Mouse (Mus musculus): Measurements from ENCODE around the gene Gm9958.

Gm9958 gene

GRCm38 (mm10) chr5:90370401-90370800, 3.4 kb downstream of the Gm9958 start:
- no peak for DNase-seq (ENCODE audit: low read depth, low spot score)
- H3K36me3 ChIP-seq (ENCODE audit: control insufficient read depth, insufficient read depth, low read length, poor library complexity, severe bottlenecking): no peaks in the 10 kb centered on the region
- no peaks in the 10 kb centered on the region for H3K27me3 ChIP-seq (ENCODE audit: control insufficient read depth, insufficient read depth, low read length, poor library complexity, severe bottlenecking)

GRCm38 (mm10) chr5:90373708-90374107, 6.7 kb downstream of the Gm9958 start:
- H3K27me3 ChIP-seq (ENCODE audit: control insufficient read depth, insufficient read depth, low read length, poor library complexity, severe bottlenecking): no peaks in the 10 kb centered on the region; the same call in 1 of the 2 replicates
- no peaks in the 10 kb centered on the region for H3K36me3 ChIP-seq (ENCODE audit: control insufficient read depth, insufficient read depth, low read length, poor library complexity, severe bottlenecking)
- no peak for DNase-seq (ENCODE audit: low read depth, low spot score)

DNA sequence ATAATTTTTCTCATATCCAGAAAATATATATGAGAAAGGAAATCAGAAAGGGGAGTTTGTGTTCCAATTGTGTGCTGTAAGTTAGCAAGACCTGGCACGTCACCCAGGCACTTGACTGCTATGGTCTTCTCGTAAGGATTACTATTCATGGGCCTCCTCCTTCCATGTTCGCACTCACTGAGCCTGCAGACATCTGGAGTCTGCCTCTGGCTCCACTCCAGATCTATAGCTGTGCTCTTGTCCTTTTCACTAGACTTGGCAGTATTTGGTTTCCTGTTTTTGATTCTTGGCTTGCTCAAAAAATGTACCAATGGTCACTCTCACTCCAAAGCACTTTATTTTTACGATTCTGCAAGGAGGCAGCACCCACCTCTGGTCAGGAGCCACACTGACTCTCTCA, 14.5 kb downstream of the Gm9958 start:
- Histone ChIP-seq H3K27me3 (ENCODE audit: control insufficient read depth, insufficient read depth, low read length, poor library complexity, severe bottlenecking) (no peaks in the 10 kb centered on the region), H3K36me3 (ENCODE audit: control insufficient read depth, insufficient read depth, low read length, poor library complexity, severe bottlenecking) (no peaks in the 10 kb centered on the region)
- DNase-seq (ENCODE audit: low read depth, low spot score): no peak

DNA sequence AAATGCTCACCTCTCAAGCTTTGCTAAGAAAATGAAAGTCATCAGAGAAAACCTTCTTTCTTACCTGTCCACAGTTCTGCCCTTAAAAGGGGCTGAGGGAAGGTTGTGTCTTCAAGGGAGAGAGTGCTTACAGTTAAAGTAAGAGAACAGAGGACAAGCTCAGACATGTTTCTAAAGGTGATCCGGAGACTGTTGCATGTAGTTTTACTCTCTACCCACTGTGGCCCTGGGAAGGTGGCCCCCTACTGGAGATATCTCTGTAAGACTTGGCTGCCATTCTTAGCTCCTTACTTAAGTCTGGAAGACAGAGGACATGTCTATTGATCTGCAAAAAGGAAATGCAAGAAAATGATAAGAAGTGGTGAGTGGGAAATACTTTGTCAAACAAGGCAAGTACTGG, 16.1 kb downstream of the Gm9958 start:
- Histone ChIP-seq H3K36me3 (ENCODE audit: control insufficient read depth, insufficient read depth, low read length, poor library complexity, severe bottlenecking) (no peaks in the 10 kb centered on the region), H3K27me3 (ENCODE audit: control insufficient read depth, insufficient read depth, low read length, poor library complexity, severe bottlenecking) (no peaks in the 10 kb centered on the region)
- DNase-seq (ENCODE audit: low read depth, low spot score): peak; percentile 60

DNA sequence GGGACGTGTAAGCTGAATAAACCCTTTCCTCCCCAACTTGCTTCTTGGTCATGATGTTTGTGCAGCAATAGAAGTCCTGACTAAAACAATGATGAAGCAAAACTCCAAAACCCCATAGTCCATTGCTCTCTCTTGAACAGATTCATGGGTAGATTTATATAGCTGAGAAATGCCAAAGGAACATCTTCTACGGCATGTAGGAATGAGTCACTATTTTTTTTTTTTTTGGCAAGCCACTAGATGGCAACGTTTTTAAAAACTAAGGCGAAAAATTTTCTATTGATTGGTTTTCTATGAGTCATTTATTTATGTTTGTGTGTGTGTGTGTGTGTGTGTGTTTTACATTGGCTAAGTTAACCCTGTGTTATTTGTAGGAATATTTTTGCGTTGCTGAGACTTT, 26.8 kb downstream of the Gm9958 start:
- DNase-seq (ENCODE audit: low read depth, low spot score): no peak
- no peaks in the 10 kb centered on the region for H3K36me3 ChIP-seq (ENCODE audit: control insufficient read depth, insufficient read depth, low read length, poor library complexity, severe bottlenecking)
- no peaks in the 10 kb centered on the region for H3K27me3 ChIP-seq (ENCODE audit: control insufficient read depth, insufficient read depth, low read length, poor library complexity, severe bottlenecking)

- Histone ChIP-seq H3K36me3 (ENCODE audit: control insufficient read depth, insufficient read depth, low read length, poor library complexity, severe bottlenecking) (no peaks in the 10 kb centered on the region), H3K27me3 (ENCODE audit: control insufficient read depth, insufficient read depth, low read length, poor library complexity, severe bottlenecking) (no peaks in the 10 kb centered on the region)
- no peak for DNase-seq (ENCODE audit: low read depth, low spot score)
Measured at GRCm38 (mm10) chr5:90394322-90394721, 27.3 kb downstream of the Gm9958 start.

DNA sequence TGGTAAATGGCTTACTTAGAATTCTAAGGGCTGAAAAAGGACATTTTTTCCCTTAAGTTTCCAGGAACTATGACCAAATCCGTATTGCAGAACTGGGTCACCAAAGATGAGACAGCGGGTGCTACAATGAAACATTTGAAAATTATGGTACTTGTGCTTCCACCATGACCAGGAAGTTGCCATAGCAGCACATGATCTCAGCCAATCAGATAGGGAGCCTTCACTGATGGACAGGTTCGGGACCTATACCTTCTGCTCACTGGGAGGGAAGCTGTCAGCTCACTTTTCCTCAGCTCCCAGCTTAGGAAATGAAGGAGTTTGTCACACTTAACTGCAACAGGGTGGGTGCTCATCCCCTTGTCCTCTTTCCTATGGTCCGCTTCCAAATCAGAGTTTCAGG, 29.8 kb downstream of the Gm9958 start:
- Histone ChIP-seq H3K36me3 (ENCODE audit: control insufficient read depth, insufficient read depth, low read length, poor library complexity, severe bottlenecking) (no peaks in the 10 kb centered on the region), H3K27me3 (ENCODE audit: control insufficient read depth, insufficient read depth, low read length, poor library complexity, severe bottlenecking) (no peaks in the 10 kb centered on the region)
- no peak for DNase-seq (ENCODE audit: low read depth, low spot score)

DNA sequence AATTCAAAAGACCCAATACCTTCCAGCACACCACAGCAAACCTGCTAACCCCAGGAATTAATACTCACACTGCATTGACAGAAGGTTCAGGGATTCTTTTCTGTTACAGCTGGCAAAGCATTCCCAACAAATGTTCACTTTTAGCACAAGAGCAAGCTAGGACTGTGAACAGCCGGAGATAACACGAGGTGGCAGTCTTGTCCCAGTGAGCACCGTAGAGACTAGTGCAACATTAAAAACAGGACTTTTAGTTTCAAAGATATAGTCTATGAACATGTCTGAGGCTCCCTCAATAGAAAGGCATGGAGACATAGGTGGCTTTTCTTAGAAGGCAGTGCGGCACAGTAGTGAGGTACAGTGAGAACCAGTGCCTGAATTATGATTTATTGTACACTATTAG, 38.2 kb downstream of the Gm9958 start:
- Histone ChIP-seq H3K36me3 (ENCODE audit: control insufficient read depth, insufficient read depth, low read length, poor library complexity, severe bottlenecking) (no peaks in the 10 kb centered on the region), H3K27me3 (ENCODE audit: control insufficient read depth, insufficient read depth, low read length, poor library complexity, severe bottlenecking) (no peaks in the 10 kb centered on the region)
- peak; percentile 8 for DNase-seq (ENCODE audit: low read depth, low spot score)

- no peaks in the 10 kb centered on the region for H3K36me3 ChIP-seq (ENCODE audit: control insufficient read depth, insufficient read depth, low read length, poor library complexity, severe bottlenecking)
- no peaks in the 10 kb centered on the region for H3K27me3 ChIP-seq (ENCODE audit: control insufficient read depth, insufficient read depth, low read length, poor library complexity, severe bottlenecking)
- no peak for DNase-seq (ENCODE audit: low read depth, low spot score)
Measured at GRCm38 (mm10) chr5:90414142-90414924, 47.3 kb downstream of the Gm9958 start.

- Histone ChIP-seq H3K36me3 (ENCODE audit: control insufficient read depth, insufficient read depth, low read length, poor library complexity, severe bottlenecking) (no peaks in the 10 kb centered on the region), H3K27me3 (ENCODE audit: control insufficient read depth, insufficient read depth, low read length, poor library complexity, severe bottlenecking) (no peaks in the 10 kb centered on the region)
- no peak for DNase-seq (ENCODE audit: low read depth, low spot score)
Measured at GRCm38 (mm10) chr5:90414925-90415295, 47.9 kb downstream of the Gm9958 start.

All from splenic B cell, adult 2 months (primary cell).